Mouse (Mus musculus) common myeloid progenitor, adult 5-6 weeks (primary cell): ENCODE data around the gene Tmem63b. TPM values are rescaled to one million over a fixed set of nuclear protein-coding genes. Genes with fewer than 3 reads are reported as not detected.

Source experiments
- ATAC-seq: replicated peaks from 2 replicates; pipeline ENCODE4 v1.8.0; 2016; ENCODE audit warnings: low read depth, mild to moderate bottlenecking, moderate TSS enrichment, inconsistent platforms; ENCODE audit not compliant: poor library complexity, severe bottlenecking
- total RNA-seq: library from RNA; stranded (forward); fragments of 200-1000, 187-1606 nt; gene quantifications from 2 replicates; pipeline ENCODE4 v1.2.3, GENCODE M21; 2017

Gene Tmem63b
- 5.2 and 7.0 TPM in 2 replicates for total RNA-seq

DNA sequence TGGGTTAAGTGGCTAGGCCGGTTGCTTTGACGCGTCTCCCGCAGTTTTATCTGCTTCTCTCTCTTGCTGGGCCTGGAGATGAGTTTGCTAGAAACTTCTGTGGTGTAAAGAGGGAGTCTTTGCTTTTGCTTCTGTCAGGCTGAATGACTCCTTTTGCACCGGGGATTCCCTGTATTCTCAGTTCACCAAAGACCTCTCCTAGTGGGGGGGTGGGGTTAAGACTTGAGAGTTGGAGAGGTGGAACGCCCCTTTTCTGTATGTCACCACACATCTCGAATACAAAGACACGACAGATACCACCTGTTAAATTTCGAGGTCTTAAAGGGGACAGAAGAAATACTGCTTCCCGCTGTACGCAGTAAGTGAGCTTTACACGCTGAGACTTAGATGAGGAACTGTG is at the start of gene Tmem63b:
Gene Tmem63b, minus strand, starts transcription at position 190 of the 400 bp plus-strand sequence.
- peak; percentile 36 for ATAC-seq

DNA sequence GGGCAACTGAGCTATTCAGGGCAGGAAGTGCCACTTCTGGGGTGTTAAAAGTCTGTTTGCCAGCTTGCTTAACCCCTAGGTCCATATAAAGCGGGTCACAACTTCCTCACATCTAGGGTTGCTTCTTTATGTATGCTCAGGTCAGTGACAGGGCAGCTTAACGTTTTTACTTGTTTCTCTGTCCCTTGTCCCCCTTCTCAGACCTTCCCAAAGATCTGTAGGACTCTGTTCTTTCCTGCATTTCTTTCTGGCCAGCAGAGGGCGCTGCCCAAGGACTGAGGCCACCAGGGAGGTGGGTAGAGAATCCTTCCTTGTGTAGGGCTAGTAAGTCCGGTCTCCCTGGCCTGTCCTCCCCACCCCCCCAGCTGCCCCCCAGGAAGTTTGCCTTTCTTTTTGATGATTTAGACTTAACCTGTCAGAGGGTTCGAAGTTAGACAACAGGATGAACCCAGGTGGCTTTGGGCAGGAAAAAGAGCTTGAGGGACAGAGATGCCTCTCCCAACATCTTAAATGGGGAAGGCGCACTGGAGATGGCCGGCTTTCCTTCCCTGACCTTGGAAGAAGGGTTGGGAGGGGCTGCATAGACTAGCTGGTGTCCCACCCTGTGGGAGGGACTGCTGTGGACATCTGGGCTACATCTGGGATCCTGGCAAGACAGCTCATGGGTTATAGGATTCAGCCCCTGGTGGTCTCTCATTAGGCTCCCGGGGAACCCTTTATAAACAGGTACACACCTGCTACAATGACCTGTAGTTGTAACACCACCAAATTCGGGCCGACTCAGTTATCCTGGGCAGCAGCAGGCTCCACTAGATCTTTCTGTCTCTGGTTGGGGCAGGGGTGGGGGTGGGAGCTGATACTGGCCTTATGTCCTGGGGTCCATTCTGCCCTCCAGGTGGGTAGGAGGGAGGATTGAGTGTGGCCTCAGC is 48.9 kb upstream of the Tmem63b start:
- ATAC-seq, result peak; percentile 50

DNA sequence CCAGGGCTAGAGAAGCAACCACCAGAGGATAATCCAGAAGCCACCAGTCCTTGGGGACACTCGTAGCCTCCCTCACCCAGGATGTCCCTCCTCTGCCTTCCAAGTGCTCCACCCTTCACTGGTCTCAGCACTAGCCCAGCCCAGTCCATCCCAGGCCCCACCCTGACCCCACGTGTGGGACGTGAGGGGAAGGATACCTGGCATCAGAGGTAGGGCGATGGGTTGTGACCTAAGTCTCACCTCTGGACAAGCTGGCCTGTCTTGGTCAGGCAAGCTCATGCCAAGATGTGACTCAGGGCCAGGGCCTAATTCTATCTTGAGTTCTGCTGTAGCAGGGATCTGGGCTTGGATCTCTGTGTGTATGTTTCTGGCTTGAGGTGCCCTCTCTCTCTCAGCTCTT is 48.2 kb upstream of the Tmem63b start:
- ATAC-seq, result no peak

DNA sequence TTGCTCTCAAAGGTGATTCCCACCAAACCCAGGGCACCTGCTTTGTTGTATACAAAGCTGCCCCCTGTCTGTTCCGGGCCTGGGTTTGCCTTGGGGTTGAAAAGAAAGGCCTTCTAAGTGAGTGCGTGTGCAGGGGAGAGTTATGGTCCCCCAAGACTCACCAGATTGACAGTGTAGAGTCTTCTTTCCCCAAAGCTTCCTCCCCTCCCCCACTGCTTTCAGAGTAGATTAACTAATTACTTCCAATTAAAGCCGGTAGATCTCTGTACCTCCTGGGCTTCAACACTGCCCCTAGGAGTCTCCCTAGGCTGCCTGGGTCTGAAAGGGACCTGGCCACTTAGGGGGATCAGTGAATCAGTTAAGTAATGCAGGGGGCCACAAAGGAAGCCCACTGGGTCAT is 47.6 kb upstream of the Tmem63b start:
- ATAC-seq, result no peak

GRCm38 (mm10) chr17:45733735-45734301 is 47.1 kb upstream of the Tmem63b start, which contains the start of gene 1600014C23Rik:
TSS of gene 1600014C23Rik (minus strand) at chr17:45733844.
- no peak for ATAC-seq

DNA sequence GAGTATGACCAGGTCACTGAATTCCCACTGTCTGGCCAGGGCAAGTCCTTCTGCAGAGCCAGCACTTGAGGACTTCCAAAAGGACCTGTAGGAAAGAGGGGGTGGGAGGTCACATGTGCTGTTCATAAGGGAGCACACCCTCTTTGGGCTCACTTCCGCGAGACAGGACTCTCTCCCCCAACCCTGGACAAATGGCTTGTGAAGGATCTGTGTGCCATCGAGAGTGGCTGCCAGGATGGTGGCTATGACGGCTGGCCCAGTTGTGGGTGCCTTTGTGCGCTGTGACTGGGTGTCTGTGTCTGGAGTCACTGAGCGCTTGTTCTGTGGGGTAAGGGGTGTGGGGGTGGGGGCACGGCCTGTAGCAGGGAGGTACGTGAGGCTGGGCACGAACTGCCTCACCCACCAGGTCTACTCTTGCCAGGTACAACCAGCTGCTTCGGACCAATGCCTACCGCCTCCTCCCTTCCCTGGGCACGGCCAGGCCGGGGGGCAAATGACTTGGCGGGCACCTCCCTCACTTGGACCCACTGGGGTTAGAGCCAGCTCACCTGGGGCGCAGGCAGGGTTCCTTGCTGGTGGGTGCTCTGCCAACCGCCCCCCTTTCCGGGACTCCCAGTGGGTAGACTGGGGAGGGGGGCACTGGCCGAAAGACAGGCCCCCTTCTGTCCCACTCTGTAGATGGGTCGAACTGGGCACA is 46.5 kb upstream of the Tmem63b start:
- ATAC-seq, result no peak

DNA sequence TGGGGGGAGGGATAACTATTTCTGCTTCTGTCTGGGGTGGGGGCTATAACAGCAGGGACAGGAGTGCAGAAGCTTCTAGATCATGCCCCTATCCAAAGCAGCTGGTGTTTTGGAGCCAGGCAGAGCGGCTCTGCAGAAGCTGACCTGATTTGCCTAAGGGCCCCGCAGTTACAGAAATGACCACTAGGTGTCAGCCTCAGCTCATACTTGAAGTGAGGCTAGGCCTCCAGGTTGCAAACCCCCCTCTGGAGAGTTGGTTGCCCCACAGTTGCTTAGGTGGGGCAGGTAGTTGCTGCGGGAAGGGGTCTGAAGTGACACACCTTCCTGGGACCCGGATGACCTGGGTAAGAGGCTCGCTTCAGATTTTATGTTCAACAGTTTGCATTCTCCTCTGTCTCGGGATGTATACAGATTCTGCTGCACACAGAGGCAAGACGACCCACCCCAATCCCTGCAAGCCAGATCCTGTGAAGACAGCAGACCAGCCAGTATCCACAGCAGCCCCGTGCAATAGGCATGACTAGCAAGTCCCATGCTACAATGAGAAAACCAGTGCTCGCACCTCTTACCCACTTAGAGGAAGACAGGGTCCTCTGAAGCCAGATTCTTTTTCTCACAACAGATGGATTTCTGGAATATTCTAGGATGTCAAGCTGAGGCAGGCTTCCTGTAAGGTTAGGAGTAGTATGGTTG is 44.6 kb upstream of the Tmem63b start:
- peak; percentile 62 for ATAC-seq

DNA sequence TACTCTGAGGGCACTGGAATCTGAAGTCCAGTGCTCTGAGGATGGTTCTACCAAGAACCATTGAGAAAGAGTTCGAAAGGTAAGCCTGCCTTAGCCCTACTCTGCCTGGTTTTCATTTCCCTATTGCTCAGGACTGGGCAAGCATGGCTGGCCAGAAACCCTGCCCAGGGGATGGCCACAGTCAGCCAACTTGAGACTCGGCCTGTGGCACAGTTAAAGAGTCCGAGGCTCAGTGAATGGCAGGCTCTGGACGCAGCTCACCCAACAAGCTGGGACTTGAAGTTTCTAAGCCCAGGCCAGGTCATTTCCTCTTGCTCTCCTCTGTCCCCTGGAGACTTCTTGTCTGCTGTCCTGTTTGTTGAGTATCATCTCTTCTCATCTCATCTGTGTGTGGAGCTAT is 44.0 kb upstream of the Tmem63b start:
- ATAC-seq, result no peak

DNA sequence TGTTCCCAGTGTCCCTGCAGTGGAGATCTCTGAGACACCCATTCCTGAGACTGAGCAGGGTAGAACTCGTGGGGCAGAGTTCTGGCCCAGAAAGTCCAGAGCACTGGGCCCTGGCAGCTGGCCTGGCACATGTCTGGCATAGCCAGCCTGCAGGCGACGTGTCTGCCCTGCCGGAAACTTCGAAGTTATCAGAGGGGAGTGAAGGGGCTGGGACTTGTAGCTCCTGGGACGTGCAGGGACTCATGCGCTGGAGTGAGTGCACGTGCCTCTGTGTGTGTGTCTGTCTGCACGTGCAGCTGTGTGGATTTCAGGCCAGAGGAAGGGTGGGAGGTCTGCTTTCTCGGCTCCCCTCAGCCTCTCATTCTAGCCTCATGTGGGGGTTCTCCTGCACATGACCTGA is 42.7 kb upstream of the Tmem63b start:
- no peak for ATAC-seq

GRCm38 (mm10) chr17:45727983-45728723 is 41.4 kb upstream of the Tmem63b start:
- no peak for ATAC-seq

DNA sequence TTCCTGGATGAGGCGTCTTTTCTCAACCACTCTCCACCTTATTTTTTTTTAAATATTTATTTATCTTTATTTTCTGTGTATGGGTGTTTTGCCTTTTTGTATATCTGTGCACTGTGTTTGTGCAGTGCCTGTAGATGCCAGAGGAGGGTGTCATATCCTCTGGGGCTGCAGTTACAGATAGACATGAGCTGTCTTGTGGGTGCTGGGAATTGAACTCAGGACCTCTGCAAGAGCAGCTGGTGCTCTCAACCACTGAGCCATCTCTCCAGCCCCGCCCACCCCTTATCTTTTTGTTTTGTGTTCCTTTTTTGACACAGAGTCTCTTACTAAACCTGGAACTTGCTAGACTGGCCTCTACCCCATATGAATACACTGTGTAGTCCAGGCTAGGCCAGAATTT is 40.8 kb upstream of the Tmem63b start:
- ATAC-seq, result no peak

DNA sequence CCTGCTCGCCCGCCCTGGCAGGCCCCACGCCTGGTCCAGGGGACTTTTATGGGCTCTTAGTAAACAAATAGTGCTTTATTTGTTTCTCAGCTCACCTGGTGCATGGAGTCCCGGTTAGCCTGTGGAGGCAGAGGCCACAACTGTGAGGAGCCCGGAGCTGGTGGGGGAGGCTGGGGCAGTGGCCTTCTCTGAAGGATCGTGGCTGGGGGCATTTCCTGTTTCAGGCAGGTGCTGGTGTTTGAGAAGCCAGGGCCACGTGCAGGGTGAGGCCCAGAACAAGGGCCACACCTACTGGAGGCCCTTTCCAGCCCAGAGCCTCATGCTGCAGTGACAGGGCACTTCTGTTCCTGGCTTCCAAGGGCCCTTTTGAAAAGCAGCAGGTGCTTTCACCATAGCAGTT is 39.5 kb upstream of the Tmem63b start:
- ATAC-seq, result no peak

DNA sequence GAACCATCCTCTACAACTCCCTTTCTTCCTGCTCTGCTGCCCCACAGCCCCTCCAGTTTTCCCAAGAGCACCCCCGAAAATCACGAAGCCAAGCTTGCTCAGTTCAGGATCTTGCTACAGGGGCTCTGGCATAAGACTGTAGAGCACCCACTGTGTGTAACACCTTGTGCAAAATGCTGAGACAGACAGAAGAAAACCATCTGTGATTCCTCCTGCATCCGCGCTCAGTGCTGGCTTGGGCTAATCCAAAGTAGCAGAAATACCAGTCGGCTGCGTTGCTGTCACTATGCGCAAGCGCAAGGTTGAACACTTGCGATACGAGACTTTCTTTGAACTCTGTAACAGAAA is 37.8 kb upstream of the Tmem63b start:
- ATAC-seq, result no peak

GRCm38 (mm10) chr17:45723732-45724573 is 37.2 kb upstream of the Tmem63b start:
- ATAC-seq, result peak; percentile 85

DNA sequence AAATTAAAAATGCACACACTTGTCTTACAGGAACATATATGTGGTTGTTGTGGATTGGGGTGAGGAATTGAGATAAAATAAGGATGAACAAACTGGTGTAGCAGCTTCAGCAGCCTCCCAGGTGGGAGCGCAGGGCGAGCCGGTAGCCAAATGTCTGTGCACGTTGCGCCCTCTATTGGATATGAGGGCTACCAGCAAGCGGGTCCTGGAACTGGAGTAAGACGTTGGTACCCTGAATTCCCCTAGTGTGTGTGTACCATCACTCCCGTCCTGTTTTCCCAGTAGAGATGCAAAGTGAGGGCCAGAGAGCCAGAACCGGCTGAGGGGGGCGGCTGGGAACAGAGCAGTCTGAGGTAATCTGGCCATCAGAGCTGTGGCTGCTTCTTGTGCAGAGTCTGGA is 31.6 kb upstream of the Tmem63b start:
- ATAC-seq, result peak; percentile 93

DNA sequence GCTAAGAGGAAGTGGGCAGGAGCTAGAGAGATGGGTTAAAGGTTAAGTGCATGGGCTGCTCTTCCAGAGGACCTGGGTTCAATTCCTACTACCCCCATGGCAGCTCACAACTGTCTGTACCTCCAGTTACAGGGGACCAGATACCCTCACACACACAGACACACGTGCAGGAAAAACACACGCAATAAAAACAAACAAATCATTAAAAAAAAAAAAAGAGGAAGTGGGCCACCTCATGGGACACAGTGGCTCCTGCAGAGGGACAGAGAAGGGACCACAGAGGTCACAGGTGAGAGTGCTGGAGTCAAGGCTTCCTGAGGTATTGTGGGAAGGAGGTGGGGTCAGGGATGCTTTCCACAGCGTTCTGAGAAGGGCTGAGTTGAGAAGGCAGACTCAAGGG is 24.8 kb upstream of the Tmem63b start:
- no peak for ATAC-seq

GRCm38 (mm10) chr17:45710407-45710806 is 23.7 kb upstream of the Tmem63b start:
- peak; percentile 61 for ATAC-seq

DNA sequence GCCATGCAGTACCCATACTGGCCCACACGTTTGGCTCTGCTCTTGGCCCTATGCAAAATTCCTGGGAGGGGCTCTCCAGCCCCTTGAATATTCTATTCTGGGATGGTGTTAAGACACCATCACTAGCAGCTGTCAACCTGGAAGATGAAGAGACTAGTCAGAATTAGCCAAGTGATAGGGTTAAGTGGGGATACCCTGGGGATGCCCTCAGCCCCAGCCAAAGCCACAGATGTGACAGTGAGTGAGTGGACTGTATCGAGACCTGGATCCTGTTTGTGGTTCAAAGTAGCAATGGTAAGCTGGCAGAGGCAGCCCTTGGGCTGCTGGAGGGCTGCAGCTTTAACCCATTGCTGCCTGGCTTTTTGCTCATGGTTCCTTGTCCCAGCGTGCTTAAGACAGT is 23.1 kb upstream of the Tmem63b start:
- ATAC-seq, result peak; percentile 48; the same call in 1 of the 2 replicates

DNA sequence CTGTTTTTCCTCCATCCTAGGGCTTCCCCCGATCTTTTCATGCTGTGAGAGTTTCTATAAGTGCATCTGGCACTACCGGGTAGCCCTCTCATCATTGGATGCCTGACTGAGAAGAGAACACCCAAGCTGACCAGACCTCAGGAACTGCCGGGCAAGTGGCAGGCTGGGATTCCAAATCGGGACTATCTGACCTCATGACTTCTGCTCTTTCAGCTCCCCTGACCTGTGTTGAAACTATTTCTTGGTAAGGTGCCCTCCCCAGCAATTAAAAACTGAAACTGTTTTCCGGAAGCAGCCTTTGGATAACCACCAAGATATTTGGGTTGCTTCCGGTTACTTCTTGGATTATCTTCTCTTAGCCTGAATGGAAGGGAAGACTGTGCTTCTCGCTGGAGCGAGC is 21.5 kb upstream of the Tmem63b start:
- ATAC-seq, result no peak
